Mouse (Mus musculus) heart, adult 2 months (tissue): Measurements from ENCODE around the gene Fam162a. TPM values are rescaled to one million over a fixed set of nuclear protein-coding genes. Genes with fewer than 3 reads are reported as not detected.
"Not testable (repeated sequence)": the region's sequence is repeated elsewhere in the genome, so short reads cannot be mapped to it uniquely, and the experiment has no call there.

Experiments
- DNase-seq, 2 experiments: peaks; one replicate each; pipeline ENCODE4 v3.0.0; 2021
- H3K27ac ChIP-seq: fragments of 200-600 bp; 2 replicates; pipeline ENCODE4 v1.8.1; 2022
- H3K27me3 ChIP-seq: fragments of 200-500 bp; 2 replicates; pipeline ENCODE4 v1.6.1; 2012; ENCODE audit warnings: mild to moderate bottlenecking, low read length, inconsistent platforms, mixed read lengths; ENCODE audit not compliant: control insufficient read depth, insufficient read depth
- H3K36me3 ChIP-seq: fragments of 200-500 bp; 2 replicates; pipeline ENCODE4 v1.6.1; 2012; ENCODE audit warnings: low read length, inconsistent platforms; ENCODE audit not compliant: control insufficient read depth, insufficient read depth
- H3K4me1 ChIP-seq: fragments of 200-500 bp; 2 replicates; pipeline ENCODE4 v1.6.1; 2011; ENCODE audit warnings: low read length; ENCODE audit not compliant: control insufficient read depth, insufficient read depth
- H3K4me3 ChIP-seq: fragments of 200-600 bp; 2 replicates; pipeline ENCODE4 v1.8.1; 2022
- H3K79me2 ChIP-seq: fragments of 200-500 bp; replicated peaks from 2 replicates; pipeline ENCODE4 v1.6.1; 2012; ENCODE audit warnings: mild to moderate bottlenecking, inconsistent platforms, low read length, moderate library complexity, mixed read lengths; ENCODE audit not compliant: control insufficient read depth, insufficient read depth
- H3K9ac ChIP-seq: fragments of 200-500 bp; 2 replicates; pipeline ENCODE4 v1.6.1; 2012; ENCODE audit warnings: low read depth, mild to moderate bottlenecking, control low read depth, inconsistent platforms, low read length, mixed read lengths
- CTCF ChIP-seq: fragments of 200-600 bp; IDR thresholded peaks from 2 replicates; pipeline ENCODE4 v1.8.1; 2022; ENCODE audit warnings: antibody characterized with exemption, mild to moderate bottlenecking, moderate library complexity
- EP300 ChIP-seq: fragments of 200-500 bp; IDR thresholded peaks from 2 replicates; pipeline ENCODE4 v1.6.1; 2011; ENCODE audit warnings: low read depth, low read length, control low read depth; ENCODE audit not compliant: insufficient read depth
- POLR2A ChIP-seq: fragments of 200-500 bp; IDR thresholded peaks from 2 replicates; pipeline ENCODE4 v1.6.1; 2011; ENCODE audit warnings: mild to moderate bottlenecking, low read depth, low read length, control low read depth; ENCODE audit not compliant: insufficient read depth
- WGBS: fragments of 180-500 bp; shearing (Covaris S2); methylation state at CpG from one replicate; pipeline ENCODE4 v1.1.7; 2018; 5-methylcytosine and 5-hydroxymethylcytosine counted together
- intact Hi-C: fragments of 180-260 bp; cut with DNase I; formaldehyde crosslinking; loops from one replicate; pipeline ENCODE4 v1.15.1; 2025
- long read RNA-seq: library from polyadenylated mRNA; stranded (forward); transcript quantifications from one replicate; pipeline ENCODE4 v2.0.0, GENCODE M21; 2021
- polyA plus RNA-seq: library from polyadenylated mRNA; depleted of rRNA; stranded (reverse); fragments of >200 nt; gene quantifications from 2 replicates; pipeline ENCODE4 v1.2.3, GENCODE M21; 2012; rRNA removed
- total RNA-seq, 2 experiments: library from RNA; stranded (reverse); gene quantifications; 2 replicates each; pipeline ENCODE4 v1.2.3; 2021

The Fam162a gene
- total RNA-seq (100 to 1,000 TPM; 212 to 248 TPM), polyA plus RNA-seq (95.0 and 98.5 TPM in 2 replicates)
- long read RNA-seq, transcript Fam162a-201 (5 exons, 718 nt): major isoform, 127 of 131 reads
- long read RNA-seq, partial matches to known transcripts: 1 of 131 reads
- long read RNA-seq, other reads (novel, unspliced or antisense): 3 of 131 reads

DNA sequence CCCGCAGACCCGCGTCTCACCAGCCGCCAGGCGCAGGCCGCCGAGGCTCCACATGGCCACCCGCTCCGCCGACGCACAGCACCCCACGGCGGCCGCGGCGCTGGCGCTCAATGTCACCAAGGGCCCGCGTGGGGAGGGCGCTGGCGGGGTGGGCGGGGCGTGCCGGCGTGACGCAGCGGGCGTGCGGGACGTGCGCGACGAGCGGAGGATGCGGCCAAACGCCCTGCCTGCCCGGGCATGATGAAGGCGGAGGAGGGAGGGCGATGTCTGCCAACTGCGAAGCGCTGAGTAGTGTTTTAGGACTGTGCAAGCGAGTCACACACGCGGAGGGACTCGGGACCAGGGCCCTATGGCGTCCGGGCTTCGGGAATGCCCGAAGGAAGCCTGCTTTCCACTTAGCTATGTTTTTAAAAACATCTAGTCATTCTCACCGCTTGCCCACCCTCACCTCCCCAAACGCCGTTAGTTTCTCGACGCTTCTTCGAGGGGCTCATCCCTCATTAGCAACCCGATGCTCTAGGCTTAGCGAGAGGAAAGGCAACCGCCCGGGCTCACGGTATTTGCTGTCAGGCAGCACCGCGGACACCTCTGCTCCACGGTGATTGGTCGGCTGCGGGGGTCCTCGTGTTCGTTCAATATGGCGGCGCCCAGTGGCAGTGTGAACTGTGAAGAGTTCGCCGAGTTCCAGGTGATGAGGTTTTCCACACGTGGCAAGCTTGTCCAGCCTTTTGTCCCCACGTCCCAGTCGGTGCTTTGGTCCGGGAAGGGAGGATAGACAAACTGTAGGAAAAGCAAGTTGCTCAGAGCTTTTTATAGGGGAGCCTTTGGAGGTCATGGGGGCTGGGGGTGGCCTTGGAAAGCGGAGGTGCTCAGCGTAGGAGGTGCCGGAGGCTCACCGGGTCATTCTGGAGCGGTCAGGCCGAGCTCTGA lies at the start of gene Fam162a, which contains the start of gene Ccdc58:
Gene Fam162a, minus strand, starts transcription at position 145 of the 930 bp plus-strand sequence.
Gene Ccdc58, plus strand, starts transcription at position 236 of the 930 bp plus-strand sequence.
- Histone ChIP-seq H3K27ac (peak within 1 kb of the TSS; percentile 99), H3K4me1 (peaks cover 3% of the 10 kb centered on the region), H3K4me3 (peak within 1 kb of the TSS; percentile 81), H3K27me3 (no peaks in the 10 kb centered on the region), H3K36me3 (no peaks in the 10 kb centered on the region; the same call in 1 of the 2 replicates), H3K79me2 (no peaks in the 10 kb centered on the region), H3K9ac (peak within 1 kb of the TSS; percentile 96)
- under 1% methylated on average over 81 of the region's 81 CpGs for WGBS
- TF ChIP-seq CTCF: peak; percentile 51
- TF ChIP-seq EP300: peak; percentile 9; the same call in 1 of the 2 replicates
- peak; percentile 98 for TF ChIP-seq POLR2A
- intact Hi-C loops: loop anchor here (1.0 to 5.0 kb wide), 3 partner anchors 29 to 134 kb away; partner anchors contain the start of genes Dtx3l and Parp9
- DNase-seq: peak; percentile 94

DNA sequence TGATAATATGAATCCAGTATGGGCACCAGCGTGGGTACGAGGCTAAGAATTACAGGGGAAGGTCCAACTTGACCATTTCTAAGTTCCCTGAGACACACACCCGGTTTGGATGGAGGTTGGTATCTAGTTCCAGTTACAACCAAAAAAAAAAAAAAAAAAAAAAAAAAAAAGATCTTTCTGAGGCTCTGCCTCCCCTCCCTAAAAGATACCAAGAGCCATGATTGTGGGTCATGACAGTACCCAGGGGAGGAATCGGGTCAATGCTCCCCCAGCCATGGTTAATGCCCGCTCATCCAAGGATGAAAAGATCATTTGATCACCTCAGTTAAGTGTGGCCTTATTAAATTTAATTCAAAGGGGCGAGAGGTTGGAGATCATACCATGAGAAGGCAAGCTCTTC lies 44.4 kb upstream of the Fam162a start:
- H3K4me1 ChIP-seq, H3K79me2 ChIP-seq, H3K27me3 ChIP-seq, H3K4me3 ChIP-seq, DNase-seq, H3K36me3 ChIP-seq, H3K9ac ChIP-seq, H3K27ac ChIP-seq, intact Hi-C loops: not testable (repeated sequence)
- 91% methylated on average over 6 of the region's 6 CpGs for WGBS

DNA sequence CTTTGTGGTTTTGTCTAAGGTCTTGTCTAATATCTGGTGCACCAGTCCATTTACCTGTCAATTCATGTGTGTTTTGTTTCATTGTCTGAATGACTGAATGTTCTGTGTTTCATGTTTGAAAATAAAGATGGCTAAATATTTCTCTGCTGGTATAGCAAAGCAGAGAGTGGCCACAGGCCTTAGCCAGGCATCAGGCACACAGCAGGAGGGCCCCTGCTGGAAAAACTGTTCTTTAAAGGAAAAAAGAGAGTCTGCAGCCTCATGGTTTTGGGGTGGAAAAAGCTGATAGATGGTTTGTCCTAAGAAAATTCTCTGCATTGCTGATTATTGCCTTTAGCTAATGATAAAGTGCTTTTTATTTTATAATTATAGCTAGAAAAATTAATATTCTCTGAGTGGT lies 40.1 kb upstream of the Fam162a start:
- H3K9ac ChIP-seq, intact Hi-C loops, H3K79me2 ChIP-seq, H3K4me1 ChIP-seq, H3K27me3 ChIP-seq, H3K4me3 ChIP-seq, H3K36me3 ChIP-seq, DNase-seq, H3K27ac ChIP-seq: not testable (repeated sequence)

DNA sequence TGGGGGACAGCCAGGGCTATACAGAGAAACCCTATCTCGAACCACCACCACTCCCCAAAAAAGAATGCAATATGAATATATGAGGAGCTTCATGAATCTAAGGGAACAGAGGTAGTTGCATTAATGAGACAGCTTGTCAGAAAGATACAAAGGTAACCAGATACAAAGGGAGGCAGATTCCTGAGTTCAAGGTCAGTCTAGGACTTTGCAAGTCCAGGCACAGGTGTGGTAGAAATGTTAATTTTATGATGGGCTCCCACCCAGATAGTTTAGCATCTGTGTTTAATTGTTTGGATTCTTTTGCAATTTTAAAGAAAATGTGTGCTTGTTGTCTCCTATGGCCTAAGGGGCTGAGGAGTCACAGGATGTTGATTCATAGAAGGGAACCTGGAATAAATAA lies 30.8 kb upstream of the Fam162a start:
- intact Hi-C loops: no loop called here
- WGBS: 84% methylated on average over 1 of the region's 1 CpGs

DNA sequence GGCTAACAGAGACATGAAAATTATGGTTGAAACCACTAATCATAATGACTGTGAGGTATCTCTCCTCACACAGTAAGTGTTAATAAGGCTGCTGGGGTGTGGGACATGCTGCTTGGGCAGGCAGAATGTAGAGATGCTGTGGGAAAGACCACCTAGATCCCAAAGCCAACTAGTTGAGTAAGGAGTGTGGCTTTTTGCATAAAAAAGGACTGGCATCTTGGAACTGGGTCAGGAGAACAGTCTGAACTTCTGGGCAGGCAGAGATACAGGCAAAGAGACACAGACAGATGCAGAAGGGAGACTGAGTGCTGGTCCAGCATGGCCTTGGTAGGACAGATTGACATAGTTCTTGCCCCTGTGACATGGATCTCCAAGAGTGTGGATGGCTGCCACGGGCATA lies 30.1 kb upstream of the Fam162a start:
- WGBS: 81% methylated on average over 1 of the region's 1 CpGs
- Histone ChIP-seq H3K9ac (no peak overlapping the region), H3K27ac (no peak overlapping the region), H3K79me2 (no peaks in the 10 kb centered on the region), H3K4me1 (no peaks in the 10 kb centered on the region), H3K27me3 (no peaks in the 10 kb centered on the region), H3K36me3 (no peaks in the 10 kb centered on the region), H3K4me3 (no peak overlapping the region)
- TF ChIP-seq CTCF (no peak), EP300 (no peak), POLR2A (no peak)
- intact Hi-C loops: no loop called here
- DNase-seq: no peak

More for the DNA sequence above, 30.8 kb upstream of the Fam162a start:
- H3K36me3 ChIP-seq: no peaks in the 10 kb centered on the region
- no peaks in the 10 kb centered on the region for H3K4me1 ChIP-seq
- H3K9ac ChIP-seq: no peak overlapping the region
- no peak overlapping the region for H3K4me3 ChIP-seq
- no peak for DNase-seq
- TF ChIP-seq CTCF (no peak), EP300 (no peak), POLR2A (no peak)
- H3K27ac ChIP-seq: no peak overlapping the region
- no peaks in the 10 kb centered on the region for H3K27me3 ChIP-seq
- no peaks in the 10 kb centered on the region for H3K79me2 ChIP-seq

DNA sequence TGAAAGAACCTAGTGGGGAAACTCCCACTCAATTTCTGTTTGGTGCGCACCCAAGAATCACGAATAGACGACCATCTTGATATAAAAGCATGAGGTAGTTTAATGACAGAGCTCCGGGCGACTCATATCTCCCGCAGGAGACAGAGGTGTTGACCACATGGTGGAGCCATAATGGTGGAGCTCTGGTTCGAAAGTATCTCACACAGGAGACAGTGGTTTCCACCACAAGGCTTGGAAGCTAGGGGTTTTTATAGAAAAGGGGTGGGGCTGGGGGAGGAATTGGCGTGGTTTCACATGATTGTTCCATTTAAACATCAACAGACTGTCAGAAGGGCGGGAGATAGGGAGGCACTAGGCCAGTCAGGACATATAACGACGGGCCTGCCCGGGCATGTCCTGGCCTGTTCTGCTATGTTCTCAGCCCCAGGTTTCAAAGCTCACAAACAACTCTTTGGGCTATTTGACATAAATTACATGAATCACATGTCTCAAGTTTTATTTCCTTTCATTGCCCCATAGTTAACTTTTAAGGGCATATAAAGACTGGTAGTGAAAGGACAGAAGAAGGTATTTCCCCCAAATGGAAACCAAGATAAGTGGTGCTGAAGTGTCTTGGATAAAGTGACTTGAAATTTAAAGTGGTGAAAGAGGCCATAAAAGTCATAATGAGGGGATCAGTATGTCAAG lies 26.6 kb upstream of the Fam162a start:
- H3K27ac ChIP-seq, H3K9ac ChIP-seq, H3K4me3 ChIP-seq, H3K4me1 ChIP-seq, H3K79me2 ChIP-seq, H3K27me3 ChIP-seq, DNase-seq, intact Hi-C loops, H3K36me3 ChIP-seq: not testable (repeated sequence)
- 81% methylated on average over 12 of the region's 12 CpGs for WGBS
